Mouse (Mus musculus): ENCODE data around the gene Ccnq.

- no peak for TF ChIP-seq CTCF (IDR thresholded peaks at IDR 0.05; ENCODE audit: control insufficient read depth, insufficient read depth, low read length)
- no peak for TF ChIP-seq POLR2A (IDR thresholded peaks at IDR 0.05; ENCODE audit: borderline replicate concordance, control insufficient read depth, low read depth, low read length)
Observed at GRCm38 (mm10) chr11:78770436-78770835, 18.9 kb upstream of the Ccnq start.

Measured in bone marrow, adult 2 months (tissue).